ENCODE assay signal across 7 mouse cellular contexts in the genomic region with DNA sequence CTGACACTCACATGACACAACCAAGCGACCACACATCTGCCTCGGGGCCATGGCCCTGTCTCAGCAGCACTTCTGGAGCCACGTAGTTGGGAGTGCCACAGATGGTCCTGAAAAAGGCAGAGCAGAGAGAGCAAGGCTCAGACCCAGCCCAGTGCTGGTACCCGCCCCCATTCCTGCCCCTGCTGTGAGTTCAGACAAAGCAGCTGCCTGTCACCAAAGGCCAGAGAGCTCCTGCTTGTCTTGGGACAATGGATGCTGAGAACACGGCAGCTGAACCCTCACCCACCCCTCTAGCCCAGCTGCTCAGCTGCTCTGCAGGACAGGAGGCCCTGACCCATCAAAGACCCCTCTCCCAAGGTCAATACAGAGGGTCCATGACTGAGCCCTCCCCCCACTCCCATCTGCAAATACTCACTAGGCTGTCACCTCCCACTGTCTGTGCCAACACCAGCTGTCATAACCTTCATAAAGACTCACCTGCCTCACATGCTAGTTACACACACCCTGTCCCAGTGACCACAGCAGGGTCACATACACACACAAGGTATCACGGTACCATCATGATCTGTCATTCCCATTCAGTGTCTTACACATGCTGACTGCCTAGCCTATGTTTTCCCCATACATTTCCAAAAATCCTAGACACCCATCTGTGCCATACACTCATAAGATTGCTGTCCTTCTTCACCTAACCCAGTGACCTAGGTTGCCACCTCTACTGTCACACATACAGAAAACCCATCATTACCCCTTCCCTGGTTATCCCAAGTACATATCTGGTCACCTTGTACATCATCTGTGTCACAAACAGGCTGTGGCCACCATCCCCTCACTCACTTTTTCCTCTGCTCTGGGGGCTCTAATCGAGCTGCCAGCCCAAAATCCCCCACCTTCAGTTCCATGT. TPM values are rescaled to one million over a fixed set of nuclear protein-coding genes. Genes with fewer than 3 reads are reported as not detected.
A peak's percentile ranks its signal among the peaks of the same experiment; 100 is the strongest.
DNase-seq lines count a peak whose midpoint lies in the region; ATAC-seq lines count a peak whose summit lies in the region.

No protein-coding gene starts in this region.

- peaks cover 90% of the 10 kb centered on the region for H3K4me1 ChIP-seq in megakaryocyte, embryonic 14.5 days
- H3K4me1 ChIP-seq in forebrain, embryonic 11.5 days (replicated peaks; ENCODE audit: control insufficient read depth, insufficient read depth, low read length): peaks cover 18% of the 10 kb centered on the region
- peaks cover 33% of the 10 kb centered on the region for H3K4me1 ChIP-seq in liver, embryonic 16.5 days (ENCODE audit: control insufficient read depth, low read depth, low read length)

- H3K9me3 ChIP-seq in megakaryocyte, embryonic 14.5 days: no peaks in the 10 kb centered on the region
- H3K9me3 ChIP-seq in forebrain, embryonic 11.5 days (ENCODE audit: control insufficient read depth, low read length): no peaks in the 10 kb centered on the region
- H3K9me3 ChIP-seq in liver, embryonic 16.5 days (replicated peaks; ENCODE audit: control insufficient read depth, low read length): no peaks in the 10 kb centered on the region

- WGBS in forebrain, embryonic 11.5 days: 5% methylated on average over 7 of the region's 7 CpGs
- WGBS in liver, embryonic 16.5 days (ENCODE audit: insufficient replicate concordance): 49% methylated on average over 7 of the region's 7 CpGs

- H3K9ac ChIP-seq in forebrain, embryonic 11.5 days (ENCODE audit: low read length): peak overlapping the region; percentile 80
- H3K9ac ChIP-seq in liver, embryonic 16.5 days (ENCODE audit: low read depth, low read length): peak overlapping the region; percentile 18; the same call in 1 of the 2 replicates

- H3K27me3 ChIP-seq in megakaryocyte, embryonic 14.5 days (replicated peaks): no peaks in the 10 kb centered on the region
- peaks cover 3% of the 10 kb centered on the region for H3K27me3 ChIP-seq in forebrain, embryonic 11.5 days (ENCODE audit: control insufficient read depth, insufficient read depth, low read length)
- H3K27me3 ChIP-seq in liver, embryonic 16.5 days (ENCODE audit: control insufficient read depth, insufficient read depth, low read depth, low read length): peaks cover 21% of the 10 kb centered on the region

- DNase-seq in forebrain, embryonic 11.5 days (ENCODE audit: low spot score): peak; percentile 83
- no peak for DNase-seq in thymus, postnatal 10 days (ENCODE audit: low spot score in 2 of 2)
- DNase-seq in frontal cortex, postnatal 10 days (ENCODE audit: low spot score in 2 of 2): no peak

- peaks cover 56% of the 10 kb centered on the region for H3K36me3 ChIP-seq in megakaryocyte, embryonic 14.5 days (replicated peaks; ENCODE audit: low read length)
- peaks cover 3% of the 10 kb centered on the region; the same call in 1 of the 2 replicates for H3K36me3 ChIP-seq in forebrain, embryonic 11.5 days (ENCODE audit: control insufficient read depth, insufficient read depth, low read length)
- no peaks in the 10 kb centered on the region for H3K36me3 ChIP-seq in liver, embryonic 16.5 days (ENCODE audit: control insufficient read depth, insufficient read depth)

- H3K27ac ChIP-seq in forebrain, embryonic 11.5 days (ENCODE audit: low read depth, low read length): peak overlapping the region; percentile 41
- H3K27ac ChIP-seq in liver, embryonic 16.5 days (ENCODE audit: low read length): no peak overlapping the region

- ATAC-seq in megakaryocyte, adult 5-6 weeks (ENCODE audit: poor library complexity, severe bottlenecking): no peak
- peak; percentile 69 for ATAC-seq in forebrain, embryonic 11.5 days (replicated peaks; ENCODE audit: low FRiP score)
- ATAC-seq in liver, embryonic 16.5 days (ENCODE audit: low read depth): no peak
- ATAC-seq in granulocyte monocyte progenitor cell, adult 5-6 weeks (replicated peaks; ENCODE audit: poor library complexity, severe bottlenecking): no peak

- peak overlapping the region; percentile 96 for H3K4me3 ChIP-seq in megakaryocyte, embryonic 14.5 days (replicated peaks)
- H3K4me3 ChIP-seq in forebrain, embryonic 11.5 days (ENCODE audit: low read depth, low read length): peak overlapping the region; percentile 83
- H3K4me3 ChIP-seq in liver, embryonic 16.5 days (ENCODE audit: low read depth, low read length): peak overlapping the region; percentile 79

- peak overlapping the region; percentile 95 for H3K4me2 ChIP-seq in forebrain, embryonic 11.5 days (ENCODE audit: low read depth, low read length, severe bottlenecking)
- peak overlapping the region; percentile 97; the same call in 1 of the 2 replicates for H3K4me2 ChIP-seq in liver, embryonic 16.5 days (ENCODE audit: low read depth, low read length)

RNA-seq across cellular contexts. Expression of a gene that starts 1.6 kb away (rescaled TPM):
- 13.2 and 16.0 TPM in 2 replicates for polyA plus RNA-seq in megakaryocyte, embryonic 14.5 days (2012; ENCODE audit: insufficient read depth, low replicate concordance)
- 4.9 and 6.2 TPM in 2 replicates for total RNA-seq in megakaryocyte, adult 5-6 weeks (2015)
- total RNA-seq in megakaryocyte, adult 5-6 weeks (2017): 3.0 and 4.2 TPM in 2 replicates
- polyA plus RNA-seq in forebrain, embryonic 11.5 days (2014; fragmentation: Nextera tagmentation; extraction: Ambion mirVana): 16.0 and 17.4 TPM in 2 replicates
- polyA plus RNA-seq in liver, embryonic 16.5 days (2015; fragmentation: Nextera tagmentation; extraction: Ambion mirVana): 2.2 TPM in 2 replicates
- 1.5 and 2.2 TPM in 2 replicates for total RNA-seq in granulocyte monocyte progenitor cell, adult 5-6 weeks (2014; fragmentation: Nextera tagmentation)
- 1.5 and 2.5 TPM in 2 replicates for total RNA-seq in granulocyte monocyte progenitor cell, adult 5-6 weeks (2017)

RNA-seq across cellular contexts. Expression of a gene that starts 5.5 kb away (rescaled TPM):
- 12.1 TPM in 1 of 2 replicates, not detected in the other for polyA plus RNA-seq in megakaryocyte, embryonic 14.5 days (2012; ENCODE audit: insufficient read depth, low replicate concordance)
- total RNA-seq in megakaryocyte, adult 5-6 weeks (2015): 2.1 TPM in 1 of 2 replicates, not detected in the other
- total RNA-seq in megakaryocyte, adult 5-6 weeks (2017): 0.53 and 2.8 TPM in 2 replicates
- not detected in 2 replicates for polyA plus RNA-seq in forebrain, embryonic 11.5 days (2014; fragmentation: Nextera tagmentation; extraction: Ambion mirVana)
- polyA plus RNA-seq in liver, embryonic 16.5 days (2015; fragmentation: Nextera tagmentation; extraction: Ambion mirVana): 0.11 TPM in 1 of 2 replicates, not detected in the other
- total RNA-seq in granulocyte monocyte progenitor cell, adult 5-6 weeks (2014; fragmentation: Nextera tagmentation): 0.77 TPM in 1 of 2 replicates, not detected in the other
- total RNA-seq in granulocyte monocyte progenitor cell, adult 5-6 weeks (2017): not detected in 2 replicates

RNA-seq across cellular contexts. Expression of a gene that starts 6.6 kb away (rescaled TPM):
- 12.4 and 46.5 TPM in 2 replicates for polyA plus RNA-seq in megakaryocyte, embryonic 14.5 days (2012; ENCODE audit: insufficient read depth, low replicate concordance)
- 5.3 and 5.9 TPM in 2 replicates for total RNA-seq in megakaryocyte, adult 5-6 weeks (2015)
- total RNA-seq in megakaryocyte, adult 5-6 weeks (2017): 10.4 and 11.1 TPM in 2 replicates
- 4.1 and 6.5 TPM in 2 replicates for polyA plus RNA-seq in forebrain, embryonic 11.5 days (2014; fragmentation: Nextera tagmentation; extraction: Ambion mirVana)
- polyA plus RNA-seq in liver, embryonic 16.5 days (2015; fragmentation: Nextera tagmentation; extraction: Ambion mirVana): 1.5 and 1.8 TPM in 2 replicates
- 5.0 and 14.5 TPM in 2 replicates for total RNA-seq in granulocyte monocyte progenitor cell, adult 5-6 weeks (2014; fragmentation: Nextera tagmentation)
- total RNA-seq in granulocyte monocyte progenitor cell, adult 5-6 weeks (2017): 6.9 and 7.2 TPM in 2 replicates

RNA-seq across cellular contexts. Expression of a gene that starts 23.9 kb away (rescaled TPM):
- 358 and 2,282 TPM in 2 replicates for polyA plus RNA-seq in megakaryocyte, embryonic 14.5 days (2012; ENCODE audit: insufficient read depth, low replicate concordance)
- total RNA-seq in megakaryocyte, adult 5-6 weeks (2015): 2,618 and 2,625 TPM in 2 replicates
- total RNA-seq in megakaryocyte, adult 5-6 weeks (2017): 984 and 1,065 TPM in 2 replicates
- 797 and 841 TPM in 2 replicates for polyA plus RNA-seq in forebrain, embryonic 11.5 days (2014; fragmentation: Nextera tagmentation; extraction: Ambion mirVana)
- polyA plus RNA-seq in liver, embryonic 16.5 days (2015; fragmentation: Nextera tagmentation; extraction: Ambion mirVana): 514 and 522 TPM in 2 replicates
- total RNA-seq in granulocyte monocyte progenitor cell, adult 5-6 weeks (2014; fragmentation: Nextera tagmentation): 4,230 and 5,237 TPM in 2 replicates
- 2,283 and 2,839 TPM in 2 replicates for total RNA-seq in granulocyte monocyte progenitor cell, adult 5-6 weeks (2017)

RNA-seq across cellular contexts. Expression of a gene that starts 36.3 kb away (rescaled TPM):
- 11.8 TPM in 1 of 2 replicates, not detected in the other for polyA plus RNA-seq in megakaryocyte, embryonic 14.5 days (2012; ENCODE audit: insufficient read depth, low replicate concordance)
- 0.13 and 0.34 TPM in 2 replicates for total RNA-seq in megakaryocyte, adult 5-6 weeks (2015)
- 0.08 and 0.11 TPM in 2 replicates for total RNA-seq in megakaryocyte, adult 5-6 weeks (2017)
- 5.8 and 6.4 TPM in 2 replicates for polyA plus RNA-seq in forebrain, embryonic 11.5 days (2014; fragmentation: Nextera tagmentation; extraction: Ambion mirVana)
- 0.67 and 0.69 TPM in 2 replicates for polyA plus RNA-seq in liver, embryonic 16.5 days (2015; fragmentation: Nextera tagmentation; extraction: Ambion mirVana)
- 0.97 TPM in 1 of 2 replicates, not detected in the other for total RNA-seq in granulocyte monocyte progenitor cell, adult 5-6 weeks (2014; fragmentation: Nextera tagmentation)
- total RNA-seq in granulocyte monocyte progenitor cell, adult 5-6 weeks (2017): not detected in 2 replicates
